Mouse (Mus musculus) MEL-GATA-1-ER (cell line): ENCODE measurements around the gene Inpp5a.
"Not testable (repeated sequence)": the region's sequence is repeated elsewhere in the genome, so short reads cannot be mapped to it uniquely, and the experiment has no call there.

ENCODE experiments used
- DNase-seq: peaks from one replicate; pipeline ENCODE4 v3.0.0-alpha.2; 2012; ENCODE audit warnings: low read depth; ENCODE audit errors: extremely low read depth

The Inpp5a gene

GRCm38 (mm10) chr7:139399977-139400685 is 11.2 kb downstream of the Inpp5a start:
- peak; percentile 24 for DNase-seq

GRCm38 (mm10) chr7:139400926-139401325 is 12.0 kb downstream of the Inpp5a start:
- peak; percentile 43 for DNase-seq

- DNase-seq, result no peak
These were observed 12.9 kb downstream of the Inpp5a start for GRCm38 (mm10) chr7:139401791-139402190.

GRCm38 (mm10) chr7:139402721-139403120 is 13.8 kb downstream of the Inpp5a start:
- no peak for DNase-seq

- no peak for DNase-seq
These were observed 17.7 kb downstream of the Inpp5a start for GRCm38 (mm10) chr7:139406581-139406980.

- DNase-seq, result no peak
These were observed 19.1 kb downstream of the Inpp5a start for GRCm38 (mm10) chr7:139407966-139408365.

- no peak for DNase-seq
These were observed 21.0 kb downstream of the Inpp5a start for GRCm38 (mm10) chr7:139409903-139410302.

GRCm38 (mm10) chr7:139412223-139412950 is 23.5 kb downstream of the Inpp5a start:
- DNase-seq, result no peak

- DNase-seq, result no peak
These were observed 24.5 kb downstream of the Inpp5a start for GRCm38 (mm10) chr7:139413400-139413799.

- no peak for DNase-seq
These were observed 26.8 kb downstream of the Inpp5a start for GRCm38 (mm10) chr7:139415616-139416225.

GRCm38 (mm10) chr7:139418371-139418770 is 29.5 kb downstream of the Inpp5a start:
- DNase-seq, result no peak

- no peak for DNase-seq
These were observed 33.9 kb downstream of the Inpp5a start for GRCm38 (mm10) chr7:139422827-139423226.

GRCm38 (mm10) chr7:139434095-139434830 is 45.4 kb downstream of the Inpp5a start:
- DNase-seq, result no peak

GRCm38 (mm10) chr7:139434931-139435330 is 46.0 kb downstream of the Inpp5a start:
- not testable (repeated sequence) for DNase-seq

GRCm38 (mm10) chr7:139435749-139436148 is 46.8 kb downstream of the Inpp5a start:
- DNase-seq, result no peak

GRCm38 (mm10) chr7:139436951-139437350 is 48.0 kb downstream of the Inpp5a start:
- DNase-seq, result no peak

- no peak for DNase-seq
These were observed 48.6 kb downstream of the Inpp5a start for GRCm38 (mm10) chr7:139437471-139437870.

GRCm38 (mm10) chr7:139437926-139438600 is 49.2 kb downstream of the Inpp5a start:
- no peak for DNase-seq

- no peak for DNase-seq
These were observed 49.7 kb downstream of the Inpp5a start for GRCm38 (mm10) chr7:139438601-139438945.

GRCm38 (mm10) chr7:139439031-139439430 is 50.1 kb downstream of the Inpp5a start:
- DNase-seq, result no peak
